Mouse (Mus musculus): Measurements from ENCODE around the gene Hfe2.

GRCm38 (mm10) chr3:96575272-96575984, 50.5 kb downstream of the Hfe2 start:
- TF ChIP-seq CTCF (IDR thresholded peaks at IDR 0.05; ENCODE audit: borderline replicate concordance, insufficient read depth, low read length), result no peak
- no peak for TF ChIP-seq POLR2A (IDR thresholded peaks at IDR 0.05; ENCODE audit: low read depth, low read length)

Data from embryonic fibroblast, embryonic 13.5 days (primary cell).